Mouse (Mus musculus): ENCODE data around the gene Ugt1a5. TPM values are rescaled to one million over a fixed set of nuclear protein-coding genes. Genes with fewer than 3 reads are reported as not detected.
"Not testable (repeated sequence)": the region's sequence is repeated elsewhere in the genome, so short reads cannot be mapped to it uniquely, and the experiment has no call there.

Gene Ugt1a5
- not detected in 2 replicates for polyA plus RNA-seq (2016; fragmentation: Nextera tagmentation; extraction: Ambion mirVana)

- no peaks in the 10 kb centered on the region for H3K4me1 ChIP-seq
- no peak for ATAC-seq (ENCODE audit: low FRiP score, low read depth)
- 81% methylated on average over 5 of the region's 5 CpGs for WGBS
These were observed at the start of gene Ugt1a5 for GRCm38 (mm10) chr1:88165711-88166110. TSS of gene Ugt1a5 (plus strand) at chr1:88166012.

GRCm38 (mm10) chr1:88120550-88120949 lies 45.3 kb upstream of the Ugt1a5 start:
- WGBS = 21% methylated on average over 4 of the region's 4 CpGs

More at GRCm38 (mm10) chr1:88165711-88166110, at the start of gene Ugt1a5:
- Histone ChIP-seq H3K27ac (no peak within 1 kb of the TSS), H3K36me3 (no peaks in the 10 kb centered on the region), H3K4me3 (no peak within 1 kb of the TSS), H3K4me2 (replicated peaks) (no peak within 1 kb of the TSS), H3K9ac (no peak within 1 kb of the TSS), H3K27me3 (replicated peaks) (no peaks in the 10 kb centered on the region), H3K9me3 (no peaks in the 10 kb centered on the region)

GRCm38 (mm10) chr1:88121521-88121920 lies 44.3 kb upstream of the Ugt1a5 start:
- H3K9ac ChIP-seq; H3K27me3 ChIP-seq (replicated peaks); H3K27ac ChIP-seq; H3K36me3 ChIP-seq; H3K4me2 ChIP-seq (replicated peaks); H3K4me1 ChIP-seq; H3K4me3 ChIP-seq; H3K9me3 ChIP-seq; ATAC-seq (ENCODE audit: low FRiP score, low read depth): not testable (repeated sequence)
- no CpG with 5 or more reads among the region's 1 CpGs for WGBS

More at GRCm38 (mm10) chr1:88120550-88120949, 45.3 kb upstream of the Ugt1a5 start:
- H3K36me3 ChIP-seq; H3K9me3 ChIP-seq; H3K4me1 ChIP-seq; ATAC-seq (ENCODE audit: low FRiP score, low read depth); H3K9ac ChIP-seq; H3K4me2 ChIP-seq (replicated peaks); H3K27ac ChIP-seq; H3K4me3 ChIP-seq; H3K27me3 ChIP-seq (replicated peaks): not testable (repeated sequence)

GRCm38 (mm10) chr1:88125827-88126360 lies 39.9 kb upstream of the Ugt1a5 start:
- WGBS = 85% methylated on average over 4 of the region's 4 CpGs
- H3K27ac ChIP-seq; H3K4me2 ChIP-seq (replicated peaks); H3K9ac ChIP-seq; ATAC-seq (ENCODE audit: low FRiP score, low read depth); H3K36me3 ChIP-seq; H3K27me3 ChIP-seq (replicated peaks); H3K4me3 ChIP-seq; H3K9me3 ChIP-seq; H3K4me1 ChIP-seq: not testable (repeated sequence)

- 94% methylated on average over 2 of the region's 2 CpGs for WGBS
- H3K4me3 ChIP-seq; ATAC-seq (ENCODE audit: low FRiP score, low read depth); H3K27me3 ChIP-seq (replicated peaks); H3K4me1 ChIP-seq; H3K4me2 ChIP-seq (replicated peaks); H3K36me3 ChIP-seq; H3K9me3 ChIP-seq; H3K9ac ChIP-seq; H3K27ac ChIP-seq: not testable (repeated sequence)
These were observed 36.7 kb upstream of the Ugt1a5 start for GRCm38 (mm10) chr1:88129091-88129490.

- not testable (repeated sequence) for H3K27me3 ChIP-seq (replicated peaks); H3K9ac ChIP-seq; H3K9me3 ChIP-seq; ATAC-seq (ENCODE audit: low FRiP score, low read depth); H3K36me3 ChIP-seq; H3K4me1 ChIP-seq; H3K4me2 ChIP-seq (replicated peaks); H3K27ac ChIP-seq; H3K4me3 ChIP-seq
- 82% methylated on average over 1 of the region's 1 CpGs for WGBS
These were observed 35.6 kb upstream of the Ugt1a5 start for GRCm38 (mm10) chr1:88130223-88130622.

GRCm38 (mm10) chr1:88133908-88134456 lies 31.8 kb upstream of the Ugt1a5 start:
- H3K36me3 ChIP-seq = no peaks in the 10 kb centered on the region
- no peaks in the 10 kb centered on the region for H3K27me3 ChIP-seq (replicated peaks)
- H3K9ac ChIP-seq = no peak overlapping the region
- no peak overlapping the region for H3K27ac ChIP-seq
- no peak overlapping the region for H3K4me2 ChIP-seq (replicated peaks)
- WGBS = 68% methylated on average over 3 of the region's 3 CpGs
- ATAC-seq (ENCODE audit: low FRiP score, low read depth) = no peak
- no peaks in the 10 kb centered on the region for H3K9me3 ChIP-seq
- 0 out of 2 replicates have a peak, but pooled peaks cover 3% of the 10 kb centered on the region for H3K4me1 ChIP-seq
- H3K4me3 ChIP-seq = no peak overlapping the region

GRCm38 (mm10) chr1:88134457-88135011 lies 31.3 kb upstream of the Ugt1a5 start, which contains the start of gene Ugt1a6a:
TSS of gene Ugt1a6a (plus strand) at chr1:88134809.
- not testable (repeated sequence) for H3K4me1 ChIP-seq; H3K27me3 ChIP-seq (replicated peaks); H3K9ac ChIP-seq; H3K4me3 ChIP-seq; ATAC-seq (ENCODE audit: low FRiP score, low read depth); H3K9me3 ChIP-seq; H3K4me2 ChIP-seq (replicated peaks); H3K36me3 ChIP-seq; H3K27ac ChIP-seq
- 62% methylated on average over 5 of the region's 5 CpGs for WGBS

GRCm38 (mm10) chr1:88135229-88135904 lies 30.4 kb upstream of the Ugt1a5 start:
- H3K36me3 ChIP-seq; ATAC-seq (ENCODE audit: low FRiP score, low read depth); H3K4me2 ChIP-seq (replicated peaks); H3K27ac ChIP-seq; H3K27me3 ChIP-seq (replicated peaks); H3K9me3 ChIP-seq; H3K4me3 ChIP-seq; H3K4me1 ChIP-seq; H3K9ac ChIP-seq: not testable (repeated sequence)
- 96% methylated on average over 5 of the region's 6 CpGs for WGBS

- ATAC-seq (ENCODE audit: low FRiP score, low read depth) = no peak
- H3K9me3 ChIP-seq = no peaks in the 10 kb centered on the region
- H3K36me3 ChIP-seq = no peaks in the 10 kb centered on the region
- WGBS = 76% methylated on average over 2 of the region's 2 CpGs
- H3K4me3 ChIP-seq = no peak overlapping the region
- H3K4me1 ChIP-seq = 0 out of 2 replicates have a peak, but pooled peaks cover 3% of the 10 kb centered on the region
- H3K27me3 ChIP-seq (replicated peaks) = no peaks in the 10 kb centered on the region
- no peak overlapping the region for H3K4me2 ChIP-seq (replicated peaks)
- no peak overlapping the region for H3K9ac ChIP-seq
- no peak overlapping the region for H3K27ac ChIP-seq
These were observed 29.2 kb upstream of the Ugt1a5 start for GRCm38 (mm10) chr1:88136646-88137045.

- 0 out of 2 replicates have a peak, but pooled peaks cover 3% of the 10 kb centered on the region for H3K4me1 ChIP-seq
These were observed 28.5 kb upstream of the Ugt1a5 start for GRCm38 (mm10) chr1:88137264-88137663.

GRCm38 (mm10) chr1:88138145-88138544 lies 27.7 kb upstream of the Ugt1a5 start:
- Histone ChIP-seq H3K4me3 (no peak overlapping the region), H3K36me3 (no peaks in the 10 kb centered on the region), H3K9ac (no peak overlapping the region), H3K9me3 (no peaks in the 10 kb centered on the region), H3K4me1 (0 out of 2 replicates have a peak, but pooled peaks cover 3% of the 10 kb centered on the region), H3K4me2 (replicated peaks) (no peak overlapping the region), H3K27me3 (replicated peaks) (no peaks in the 10 kb centered on the region), H3K27ac (no peak overlapping the region)
- no peak for ATAC-seq (ENCODE audit: low FRiP score, low read depth)
- 97% methylated on average over 1 of the region's 1 CpGs for WGBS

More at GRCm38 (mm10) chr1:88137264-88137663, 28.5 kb upstream of the Ugt1a5 start:
- no peaks in the 10 kb centered on the region for H3K9me3 ChIP-seq
- H3K4me2 ChIP-seq (replicated peaks) = no peak overlapping the region
- no peak for ATAC-seq (ENCODE audit: low FRiP score, low read depth)
- H3K36me3 ChIP-seq = no peaks in the 10 kb centered on the region
- no peaks in the 10 kb centered on the region for H3K27me3 ChIP-seq (replicated peaks)
- H3K9ac ChIP-seq = no peak overlapping the region
- H3K27ac ChIP-seq = no peak overlapping the region
- 90% methylated on average over 3 of the region's 3 CpGs for WGBS
- H3K4me3 ChIP-seq = no peak overlapping the region

All from neural tube, embryonic 12.5 days (tissue).